Mouse (Mus musculus): ENCODE measurements around the gene Ceacam11. TPM values are rescaled to one million over a fixed set of nuclear protein-coding genes. Genes with fewer than 3 reads are reported as not detected.
"Not testable (repeated sequence)": the region's sequence is repeated elsewhere in the genome, so short reads cannot be mapped to it uniquely, and the experiment has no call there.

The Ceacam11 gene
- not detected in 2 replicates for polyA plus RNA-seq (2015; fragmentation: Nextera tagmentation; extraction: Ambion mirVana)

DNA sequence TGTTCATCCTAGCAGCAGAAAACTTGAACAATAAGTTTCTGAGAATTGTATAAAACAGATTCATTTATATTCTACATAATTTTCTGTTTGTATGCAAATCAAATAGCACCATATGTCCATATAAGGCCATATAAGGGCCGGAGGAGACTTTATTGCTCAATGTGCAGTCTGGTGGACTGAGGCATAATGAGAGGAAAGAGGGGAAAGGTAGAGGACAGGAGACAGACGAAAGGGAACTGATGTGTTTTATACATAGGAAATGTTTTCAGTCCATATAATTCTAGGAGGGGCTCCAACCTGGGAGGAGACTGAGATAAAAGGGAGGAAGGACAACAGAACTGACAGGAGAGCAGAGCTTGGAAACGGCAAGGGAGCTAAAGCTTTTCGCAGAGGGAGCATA is at the start of gene Ceacam11:
TSS of gene Ceacam11 (plus strand) at position 301 of the 400 bp plus-strand sequence.
- Histone ChIP-seq H3K9ac (no peak within 1 kb of the TSS), H3K9me3 (replicated peaks) (0 out of 2 replicates have a peak, but pooled peaks cover 8% of the 10 kb centered on the region), H3K4me2 (replicated peaks) (no peak within 1 kb of the TSS), H3K4me1 (no peaks in the 10 kb centered on the region), H3K27me3 (no peaks in the 10 kb centered on the region), H3K27ac (replicated peaks) (no peak within 1 kb of the TSS), H3K4me3 (replicated peaks) (no peak within 1 kb of the TSS), H3K36me3 (no peaks in the 10 kb centered on the region)
- whole genome bisulfite sequencing = 75% methylated on average over 4 of the region's 4 CpGs
- ATAC-seq (ENCODE audit: insufficient number of reproducible peaks, low FRiP score, low TSS enrichment, low read depth) = no peak

DNA sequence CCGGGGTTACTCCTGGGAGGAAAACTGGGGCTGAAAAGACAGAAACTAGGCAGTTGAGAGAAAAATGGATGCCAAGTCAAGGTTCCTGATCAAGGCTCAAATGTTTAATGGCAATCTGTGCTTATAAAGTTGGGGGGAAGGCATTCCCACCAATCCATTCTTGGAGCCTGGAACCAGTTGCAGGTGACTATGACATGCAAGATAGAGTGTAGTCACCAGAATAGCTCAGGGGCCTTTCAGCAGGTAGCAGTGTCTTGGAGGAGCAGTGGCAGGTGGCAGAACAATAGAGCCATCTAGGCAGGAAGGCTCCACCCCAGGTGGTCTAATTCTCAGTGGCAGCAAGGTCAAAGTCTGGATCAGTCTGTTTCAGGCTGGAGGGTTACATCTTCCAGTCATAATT is 29.2 kb downstream of the Ceacam11 start:
- not testable (repeated sequence) for H3K27me3 ChIP-seq; ATAC-seq (ENCODE audit: insufficient number of reproducible peaks, low FRiP score, low TSS enrichment, low read depth); H3K4me1 ChIP-seq; H3K9me3 ChIP-seq (replicated peaks); H3K4me3 ChIP-seq (replicated peaks); H3K27ac ChIP-seq (replicated peaks); H3K4me2 ChIP-seq (replicated peaks); H3K36me3 ChIP-seq; H3K9ac ChIP-seq
- WGBS = 90% methylated on average over 1 of the region's 1 CpGs

DNA sequence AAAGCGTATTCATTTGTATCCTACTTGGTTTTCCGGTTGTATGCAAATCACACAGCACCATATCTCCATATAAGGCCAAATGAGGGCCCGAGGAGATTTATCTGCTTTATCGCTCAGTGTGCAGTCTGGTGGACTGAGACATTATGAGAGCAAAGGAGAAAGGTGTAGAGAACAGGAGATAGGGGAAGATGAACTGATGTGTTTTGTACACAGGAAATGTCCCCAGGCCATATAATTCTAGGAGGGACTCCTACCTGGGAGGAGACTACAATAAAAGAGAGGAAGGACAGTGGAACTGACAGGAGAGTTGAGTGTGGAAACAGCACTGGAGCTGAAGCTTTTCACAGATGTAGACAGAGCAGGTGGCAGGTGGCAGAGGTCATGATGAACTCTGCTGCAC is 37.7 kb downstream of the Ceacam11 start, which contains the start of gene Ceacam13:
TSS of gene Ceacam13 (plus strand) at position 301 of the 400 bp plus-strand sequence.
- no peak for ATAC-seq (ENCODE audit: insufficient number of reproducible peaks, low FRiP score, low TSS enrichment, low read depth)
- no peaks in the 10 kb centered on the region for H3K36me3 ChIP-seq
- no peak within 1 kb of the TSS for H3K4me2 ChIP-seq (replicated peaks)
- H3K9me3 ChIP-seq (replicated peaks) = no peaks in the 10 kb centered on the region
- no peaks in the 10 kb centered on the region for H3K27me3 ChIP-seq
- H3K4me3 ChIP-seq (replicated peaks) = no peak within 1 kb of the TSS
- no peak within 1 kb of the TSS for H3K27ac ChIP-seq (replicated peaks)
- H3K4me1 ChIP-seq = no peaks in the 10 kb centered on the region
- no peak within 1 kb of the TSS for H3K9ac ChIP-seq
- WGBS = 73% methylated on average over 4 of the region's 4 CpGs

Small RNAs within 50 kb of the gene (microRNA-seq; reads per million reads assigned to microRNA genes)
- gene Gm22414 (ENCODE audit: borderline number of aligned reads) = not detected

Other genes with a start within 250 kb of the Ceacam11 start
- gene Ceacam14, start 159.5 kb upstream of the Ceacam11 start, polyA plus RNA-seq (2015; fragmentation: Nextera tagmentation; extraction: Ambion mirVana) = not detected in 2 replicates
- gene Gm5155, start 100.4 kb upstream of the Ceacam11 start, polyA plus RNA-seq (2015; fragmentation: Nextera tagmentation; extraction: Ambion mirVana) = not detected in 2 replicates
- gene Ceacam13, start 37.8 kb downstream of the Ceacam11 start, polyA plus RNA-seq (2015; fragmentation: Nextera tagmentation; extraction: Ambion mirVana) = not detected in 2 replicates
- not detected in 2 replicates for gene Ceacam12, start 93.8 kb downstream of the Ceacam11 start, polyA plus RNA-seq (2015; fragmentation: Nextera tagmentation; extraction: Ambion mirVana)
- gene Igfl3, start 204.4 kb downstream of the Ceacam11 start, polyA plus RNA-seq (2015; fragmentation: Nextera tagmentation; extraction: Ambion mirVana) = not detected in 2 replicates

Measured in embryonic facial prominence, embryonic 15.5 days (tissue).